In the genomic region with DNA sequence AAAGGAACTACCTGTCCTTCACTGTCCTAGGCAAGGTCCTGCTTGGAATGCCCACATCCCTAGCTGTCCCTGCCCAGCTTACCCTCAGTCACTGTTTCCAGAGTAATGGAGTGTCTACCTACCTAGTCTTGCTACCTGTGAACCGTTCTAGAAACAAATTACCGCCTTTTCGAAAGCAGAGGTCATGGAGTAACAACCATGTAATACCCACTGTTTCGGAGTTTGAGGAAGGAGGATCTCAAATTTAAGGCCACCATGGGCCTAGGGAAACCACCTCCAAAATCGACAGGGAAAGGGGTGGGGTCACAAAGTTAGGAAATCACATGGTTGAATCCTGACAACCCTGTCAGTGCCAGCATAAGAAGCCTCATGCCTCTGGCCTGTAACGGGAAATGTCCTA, we compare ENCODE assay signal across 9 mouse cellular contexts. TPM values are rescaled to one million over a fixed set of nuclear protein-coding genes. Genes with fewer than 3 reads are reported as not detected.
DNase-seq lines count a peak whose midpoint lies in the region; ATAC-seq and TF ChIP-seq lines count a peak whose summit lies in the region.
"Had no signal": no experiment of that assay in that cellular context is flagged by ENCODE, and none has a peak within 500 bp of the region (broad histone marks: within the 10 kb centered on the region; RNA-seq: fewer than 3 reads in every experiment).

No protein-coding gene starts in this region.

- peak overlapping the region; percentile 85 for H3K9ac ChIP-seq in kidney, embryonic 16.5 days (replicated peaks; ENCODE audit: low read length)
- peak overlapping the region; percentile 88 for H3K9ac ChIP-seq in embryonic facial prominence, embryonic 13.5 days
- H3K9ac ChIP-seq in hindbrain, postnatal 0 days (replicated peaks; ENCODE audit: low read length) = peak overlapping the region; percentile 81; the same call in 1 of the 2 replicates
- H3K9ac ChIP-seq in midbrain, embryonic 16.5 days (ENCODE audit: low read depth, low read length) = no peak overlapping the region

- no peak for TF ChIP-seq CTCF in hindbrain, postnatal 0 days (IDR thresholded peaks at IDR 0.05; ENCODE audit: low read depth)

- H3K27ac ChIP-seq in kidney, embryonic 16.5 days (ENCODE audit: low read length) = peak overlapping the region; percentile 92; the same call in 1 of the 2 replicates
- peak overlapping the region; percentile 92 for H3K27ac ChIP-seq in embryonic facial prominence, embryonic 13.5 days
- peak overlapping the region; percentile 94; the same call in 1 of the 2 replicates for H3K27ac ChIP-seq in hindbrain, postnatal 0 days
- H3K27ac ChIP-seq in midbrain, embryonic 16.5 days (ENCODE audit: low read length) = peak overlapping the region; percentile 96; the same call in 1 of the 2 replicates

- H3K4me2 ChIP-seq in kidney, embryonic 16.5 days (replicated peaks; ENCODE audit: low read depth, low read length) = peak overlapping the region; percentile 92
- peak overlapping the region; percentile 80 for H3K4me2 ChIP-seq in embryonic facial prominence, embryonic 13.5 days
- peak overlapping the region; percentile 77 for H3K4me2 ChIP-seq in hindbrain, postnatal 0 days (ENCODE audit: low read depth, low read length)
- H3K4me2 ChIP-seq in midbrain, embryonic 16.5 days (ENCODE audit: low read length) = peak overlapping the region; percentile 74

- peaks cover 20% of the 10 kb centered on the region for H3K4me1 ChIP-seq in kidney, embryonic 16.5 days (ENCODE audit: insufficient read depth, low read length)
- H3K4me1 ChIP-seq in embryonic facial prominence, embryonic 13.5 days = peaks cover 28% of the 10 kb centered on the region
- H3K4me1 ChIP-seq in hindbrain, postnatal 0 days (ENCODE audit: insufficient read depth, low read length) = 0 out of 2 replicates have a peak, but pooled peaks cover 6% of the 10 kb centered on the region
- H3K4me1 ChIP-seq in midbrain, embryonic 16.5 days (ENCODE audit: control insufficient read depth, insufficient read depth, low read length) = peaks cover 21% of the 10 kb centered on the region

- ATAC-seq in kidney, embryonic 16.5 days (ENCODE audit: low FRiP score, low TSS enrichment) = no peak
- ATAC-seq in embryonic facial prominence, embryonic 13.5 days (ENCODE audit: insufficient number of reproducible peaks, insufficient read depth, low FRiP score, low TSS enrichment, low read depth) = no peak
- no peak; the same call in 1 of the 2 replicates for ATAC-seq in hindbrain, postnatal 0 days
- ATAC-seq in midbrain, embryonic 16.5 days = no peak

- no peaks in the 10 kb centered on the region for H3K27me3 ChIP-seq in kidney, embryonic 16.5 days (ENCODE audit: insufficient read depth, low read length)
- no peaks in the 10 kb centered on the region for H3K27me3 ChIP-seq in embryonic facial prominence, embryonic 13.5 days
- H3K27me3 ChIP-seq in hindbrain, postnatal 0 days (ENCODE audit: insufficient read depth, low read length) = no peaks in the 10 kb centered on the region
- no peaks in the 10 kb centered on the region for H3K27me3 ChIP-seq in midbrain, embryonic 16.5 days (ENCODE audit: control insufficient read depth, insufficient read depth, low read depth, low read length)
- H3K27me3 ChIP-seq: Patski had no signal

- 37% methylated on average over 6 of the region's 6 CpGs for WGBS in kidney, embryonic 16.5 days
- 32% methylated on average over 6 of the region's 6 CpGs for WGBS in embryonic facial prominence, embryonic 13.5 days
- 37% methylated on average over 6 of the region's 6 CpGs for WGBS in hindbrain, postnatal 0 days
- 47% methylated on average over 6 of the region's 6 CpGs for WGBS in midbrain, embryonic 16.5 days

- H3K36me3 ChIP-seq in kidney, embryonic 16.5 days (ENCODE audit: insufficient read depth, low read length) = peaks cover 44% of the 10 kb centered on the region
- H3K36me3 ChIP-seq in embryonic facial prominence, embryonic 13.5 days = peaks cover 47% of the 10 kb centered on the region
- H3K36me3 ChIP-seq in hindbrain, postnatal 0 days (ENCODE audit: insufficient read depth, low read length) = peaks cover 38% of the 10 kb centered on the region
- H3K36me3 ChIP-seq in midbrain, embryonic 16.5 days (ENCODE audit: control insufficient read depth, insufficient read depth, low read length) = peaks cover 33% of the 10 kb centered on the region

- H3K9me3 ChIP-seq in kidney, embryonic 16.5 days (ENCODE audit: low read length) = no peaks in the 10 kb centered on the region
- no peaks in the 10 kb centered on the region for H3K9me3 ChIP-seq in embryonic facial prominence, embryonic 13.5 days
- no peaks in the 10 kb centered on the region for H3K9me3 ChIP-seq in hindbrain, postnatal 0 days (ENCODE audit: low read length)
- no peaks in the 10 kb centered on the region for H3K9me3 ChIP-seq in midbrain, embryonic 16.5 days (replicated peaks; ENCODE audit: control insufficient read depth, low read length, poor library complexity, severe bottlenecking)

- peak overlapping the region; percentile 71 for H3K4me3 ChIP-seq in kidney, embryonic 16.5 days (ENCODE audit: low read length)
- H3K4me3 ChIP-seq in embryonic facial prominence, embryonic 13.5 days = peak overlapping the region; percentile 77
- peak overlapping the region; percentile 77 for H3K4me3 ChIP-seq in hindbrain, postnatal 0 days (ENCODE audit: low read length)
- peak overlapping the region; percentile 61 for H3K4me3 ChIP-seq in midbrain, embryonic 16.5 days (ENCODE audit: low read depth, low read length)

- no peak for DNase-seq in kidney, postnatal 10 days
- no peak for DNase-seq in hindbrain, postnatal 0 days (ENCODE audit: low spot score)
- no peak for DNase-seq in frontal cortex, postnatal 25 days (ENCODE audit: low spot score in 2 of 2)
- DNase-seq in kidney, postnatal 25 days = no peak
- DNase-seq in left cerebral cortex, adult 18-20 months (ENCODE audit: low spot score in 2 of 2) = no peak

RNA-seq across cellular contexts. Expression of a gene that starts 0.7 kb away (rescaled TPM):
- polyA plus RNA-seq in kidney, embryonic 16.5 days (2015; fragmentation: Nextera tagmentation; extraction: Ambion mirVana) = 17.0 and 17.1 TPM in 2 replicates
- polyA plus RNA-seq in embryonic facial prominence, embryonic 13.5 days (2015; fragmentation: Nextera tagmentation; extraction: Ambion mirVana) = 16.1 and 20.5 TPM in 2 replicates
- total RNA-seq in hindbrain, postnatal 0 days (2014; rRNA removed) = 63.8 and 69.6 TPM in 2 replicates
- 48.2 and 52.8 TPM in 2 replicates for polyA plus RNA-seq in hindbrain, postnatal 0 days (2015; fragmentation: Nextera tagmentation; extraction: Ambion mirVana)
- polyA plus RNA-seq in midbrain, embryonic 16.5 days (2015; fragmentation: Nextera tagmentation; extraction: Ambion mirVana) = 50.5 and 53.3 TPM in 2 replicates
- total RNA-seq in left cerebral cortex, adult 18-20 months (2021) = 1 to 10 TPM; 5.1 to 6.9 TPM

RNA-seq across cellular contexts. Expression of a gene that starts 6.3 kb away (rescaled TPM):
- polyA plus RNA-seq in kidney, embryonic 16.5 days (2015; fragmentation: Nextera tagmentation; extraction: Ambion mirVana) = 57.4 and 61.1 TPM in 2 replicates
- 49.4 and 53.2 TPM in 2 replicates for polyA plus RNA-seq in embryonic facial prominence, embryonic 13.5 days (2015; fragmentation: Nextera tagmentation; extraction: Ambion mirVana)
- 107 and 108 TPM in 2 replicates for total RNA-seq in hindbrain, postnatal 0 days (2014; rRNA removed)
- polyA plus RNA-seq in hindbrain, postnatal 0 days (2015; fragmentation: Nextera tagmentation; extraction: Ambion mirVana) = 121 and 123 TPM in 2 replicates
- polyA plus RNA-seq in midbrain, embryonic 16.5 days (2015; fragmentation: Nextera tagmentation; extraction: Ambion mirVana) = 71.7 and 83.4 TPM in 2 replicates
- 10 to 100 TPM; 93.0 to 93.2 TPM for total RNA-seq in left cerebral cortex, adult 18-20 months (2021)

RNA-seq across cellular contexts. Expression of a gene that starts 48.8 kb away (rescaled TPM):
- 41.0 and 41.6 TPM in 2 replicates for polyA plus RNA-seq in kidney, embryonic 16.5 days (2015; fragmentation: Nextera tagmentation; extraction: Ambion mirVana)
- 34.8 and 39.0 TPM in 2 replicates for polyA plus RNA-seq in embryonic facial prominence, embryonic 13.5 days (2015; fragmentation: Nextera tagmentation; extraction: Ambion mirVana)
- total RNA-seq in hindbrain, postnatal 0 days (2014; rRNA removed) = 38.4 and 40.3 TPM in 2 replicates
- polyA plus RNA-seq in hindbrain, postnatal 0 days (2015; fragmentation: Nextera tagmentation; extraction: Ambion mirVana) = 25.7 and 26.9 TPM in 2 replicates
- polyA plus RNA-seq in midbrain, embryonic 16.5 days (2015; fragmentation: Nextera tagmentation; extraction: Ambion mirVana) = 32.8 and 33.3 TPM in 2 replicates
- 10 to 100 TPM; 18.4 to 19.0 TPM for total RNA-seq in left cerebral cortex, adult 18-20 months (2021)

RNA-seq across cellular contexts. Expression of a gene that starts 48.8 kb away (rescaled TPM):
- 15.9 and 16.0 TPM in 2 replicates for polyA plus RNA-seq in kidney, embryonic 16.5 days (2015; fragmentation: Nextera tagmentation; extraction: Ambion mirVana)
- 19.8 and 22.7 TPM in 2 replicates for polyA plus RNA-seq in embryonic facial prominence, embryonic 13.5 days (2015; fragmentation: Nextera tagmentation; extraction: Ambion mirVana)
- 31.9 and 34.9 TPM in 2 replicates for total RNA-seq in hindbrain, postnatal 0 days (2014; rRNA removed)
- polyA plus RNA-seq in hindbrain, postnatal 0 days (2015; fragmentation: Nextera tagmentation; extraction: Ambion mirVana) = 8.3 and 8.7 TPM in 2 replicates
- polyA plus RNA-seq in midbrain, embryonic 16.5 days (2015; fragmentation: Nextera tagmentation; extraction: Ambion mirVana) = 11.8 and 17.8 TPM in 2 replicates
- 10 to 100 TPM; 51.6 to 54.0 TPM for total RNA-seq in left cerebral cortex, adult 18-20 months (2021)
